Mouse (Mus musculus) naive thymus-derived CD4-positive, alpha-beta T cell, adult 2 months (primary cell): ENCODE data around the gene Gpnmb.

ENCODE experiments used
- DNase-seq: peaks from one replicate; pipeline ENCODE4 v3.0.0-alpha.2; 2011; ENCODE audit warnings: low read depth

The Gpnmb gene

DNA sequence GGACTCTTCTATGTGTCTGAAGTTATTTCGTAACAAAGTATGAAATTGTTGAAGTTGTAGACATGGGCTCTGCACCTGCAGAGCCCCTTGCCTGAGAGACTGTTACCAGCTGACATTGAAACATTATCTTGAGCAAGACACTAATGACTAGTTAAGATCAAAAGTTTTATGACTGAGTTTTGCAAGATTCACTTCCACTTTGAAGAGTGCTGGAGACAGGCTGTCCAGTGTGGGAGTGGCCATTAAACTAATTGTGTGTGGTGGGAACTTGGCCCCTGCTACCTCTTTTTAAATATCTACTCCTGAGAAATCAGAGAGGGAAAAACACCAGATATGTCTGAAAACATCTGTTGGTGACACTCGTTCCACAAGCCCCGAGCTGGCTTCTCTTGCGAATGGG, 5.1 kb upstream of the Gpnmb start:
- DNase-seq, result no peak

GRCm38 (mm10) chr6:49032783-49033182, 3.6 kb upstream of the Gpnmb start:
- DNase-seq, result no peak

- no peak for DNase-seq
Observed at GRCm38 (mm10) chr6:49037268-49037662, 919 bp downstream of the Gpnmb start.

- DNase-seq, result peak; percentile 86
Observed at GRCm38 (mm10) chr6:49039470-49040180, 3.3 kb downstream of the Gpnmb start.

DNA sequence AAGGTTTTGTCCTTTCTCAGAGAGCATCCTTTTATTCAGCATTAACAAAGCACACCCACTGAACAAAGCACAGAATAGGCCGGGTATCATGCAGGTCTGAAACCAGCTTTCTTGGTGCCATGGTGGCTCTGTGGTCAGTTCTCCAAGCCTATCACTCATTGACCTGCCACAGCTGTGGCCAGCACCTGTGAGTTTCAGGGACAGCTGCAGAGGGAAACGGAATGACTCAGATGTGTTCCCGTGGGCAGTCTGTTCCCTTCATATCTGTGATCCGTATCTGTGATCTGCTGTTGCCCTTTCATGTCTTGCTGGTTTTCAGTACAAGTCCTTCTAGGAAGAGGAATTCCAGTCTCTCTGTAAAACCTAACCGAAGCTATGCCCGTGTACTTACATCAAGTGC, 10.2 kb downstream of the Gpnmb start:
- no peak for DNase-seq

- DNase-seq, result no peak
Observed at GRCm38 (mm10) chr6:49046976-49047375, 10.6 kb downstream of the Gpnmb start.

DNA sequence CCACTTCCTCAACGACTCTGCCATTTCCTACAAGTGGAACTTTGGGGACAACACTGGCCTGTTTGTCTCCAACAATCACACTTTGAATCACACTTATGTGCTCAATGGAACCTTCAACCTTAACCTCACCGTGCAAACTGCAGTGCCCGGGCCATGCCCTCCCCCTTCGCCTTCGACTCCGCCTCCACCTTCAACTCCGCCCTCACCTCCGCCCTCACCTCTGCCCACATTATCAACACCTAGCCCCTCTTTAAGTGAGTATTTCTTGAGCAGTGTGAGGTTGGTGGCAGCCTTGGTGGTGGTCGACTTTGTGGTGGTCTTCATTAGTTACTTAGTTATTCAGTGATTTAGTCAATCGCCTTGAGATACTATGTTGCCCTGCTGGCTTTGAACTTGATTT, 11.5 kb downstream of the Gpnmb start:
- DNase-seq, result no peak

- DNase-seq, result no peak
Observed at GRCm38 (mm10) chr6:49048395-49048794, 12.0 kb downstream of the Gpnmb start.

- no peak for DNase-seq
Observed at GRCm38 (mm10) chr6:49050677-49051410, 14.5 kb downstream of the Gpnmb start.

- DNase-seq, result peak; percentile 74
Observed at GRCm38 (mm10) chr6:49052191-49052590, 15.8 kb downstream of the Gpnmb start.

DNA sequence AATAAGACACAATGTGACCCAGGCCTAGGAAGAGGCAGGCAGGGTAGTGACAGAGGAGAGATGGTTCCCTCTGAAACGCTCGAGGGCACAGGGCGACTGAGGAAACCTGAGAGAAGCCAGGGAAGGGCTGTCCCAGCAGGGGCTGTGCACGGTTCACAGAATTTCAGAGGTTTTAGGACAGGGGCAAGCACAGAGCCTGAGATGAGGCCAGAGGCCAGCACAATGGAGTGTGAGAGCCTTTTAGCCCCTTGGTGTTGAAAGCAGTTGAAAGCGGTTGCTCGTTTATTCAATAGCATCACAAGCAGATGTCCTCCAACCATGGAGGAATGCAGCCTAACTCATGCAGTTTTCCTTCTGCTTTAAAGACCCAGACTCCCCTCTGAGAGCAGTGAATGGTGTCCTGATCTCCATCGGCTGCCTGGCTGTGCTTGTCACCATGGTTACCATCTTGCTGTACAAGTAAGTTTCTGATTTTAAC, 18.9 kb downstream of the Gpnmb start:
- DNase-seq, result no peak

DNA sequence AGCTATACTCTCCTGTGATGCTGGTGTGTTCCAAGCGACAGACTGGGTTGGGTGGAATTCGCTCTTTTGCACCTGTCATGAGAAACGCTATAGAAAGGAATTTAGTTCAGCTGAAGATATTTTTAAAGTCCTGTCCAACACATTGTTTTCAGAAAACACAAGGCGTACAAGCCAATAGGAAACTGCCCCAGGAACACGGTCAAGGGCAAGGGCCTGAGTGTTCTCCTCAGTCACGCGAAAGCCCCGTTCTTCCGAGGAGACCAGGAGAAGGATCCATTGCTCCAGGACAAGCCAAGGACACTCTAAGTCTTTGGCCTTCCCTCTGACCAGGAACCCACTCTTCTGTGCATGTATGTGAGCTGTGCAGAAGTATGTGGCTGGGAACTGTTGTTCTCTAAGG, 19.7 kb downstream of the Gpnmb start:
- no peak for DNase-seq

DNA sequence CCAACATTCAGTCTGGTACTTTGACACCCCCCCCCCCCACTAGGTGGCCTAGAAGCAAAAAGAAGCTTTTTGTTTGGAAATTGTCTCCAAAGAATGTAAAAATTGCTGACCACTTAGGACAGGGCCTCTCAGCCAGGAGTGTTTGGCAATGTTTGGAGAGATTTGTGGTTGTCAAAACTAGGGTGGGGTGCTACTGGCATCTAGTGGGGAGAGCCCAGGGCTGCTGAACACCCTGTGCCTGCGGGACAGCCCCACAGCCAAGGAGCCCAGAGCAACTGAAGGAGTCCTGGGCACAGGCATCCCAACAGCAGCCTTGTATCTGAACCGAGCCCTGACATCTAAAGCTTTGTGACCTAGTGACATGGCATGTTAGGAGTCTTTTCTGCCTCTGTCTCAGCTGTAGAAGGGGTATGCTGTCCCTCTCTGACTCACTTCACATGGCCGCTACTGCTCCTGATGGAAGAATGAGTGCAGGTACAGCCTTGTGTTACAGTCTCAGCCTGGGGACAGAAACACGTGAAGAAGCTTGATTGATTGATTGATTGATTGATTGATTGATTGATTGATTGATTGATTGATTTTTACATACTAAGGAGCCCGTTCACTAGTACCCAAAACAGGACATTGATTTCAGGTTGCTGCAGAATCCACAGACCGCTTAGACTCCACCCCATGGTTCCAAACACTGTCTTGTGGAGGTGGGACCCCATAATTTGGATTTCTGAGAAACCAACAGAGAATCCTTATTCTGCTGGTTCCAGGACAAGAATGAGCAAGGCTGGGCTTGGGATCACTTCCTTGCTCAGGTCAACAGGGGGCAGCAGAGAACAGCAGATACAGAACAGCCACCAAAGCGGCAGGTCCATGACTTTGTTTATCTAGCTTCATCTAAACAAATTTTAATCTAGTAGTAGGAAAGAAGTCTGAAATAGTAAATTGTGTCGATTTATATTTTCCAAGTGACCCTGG, 21.0 kb downstream of the Gpnmb start:
- peak; percentile 86 for DNase-seq

- DNase-seq, result no peak
Observed at GRCm38 (mm10) chr6:49068361-49068760, 32.0 kb downstream of the Gpnmb start.

DNA sequence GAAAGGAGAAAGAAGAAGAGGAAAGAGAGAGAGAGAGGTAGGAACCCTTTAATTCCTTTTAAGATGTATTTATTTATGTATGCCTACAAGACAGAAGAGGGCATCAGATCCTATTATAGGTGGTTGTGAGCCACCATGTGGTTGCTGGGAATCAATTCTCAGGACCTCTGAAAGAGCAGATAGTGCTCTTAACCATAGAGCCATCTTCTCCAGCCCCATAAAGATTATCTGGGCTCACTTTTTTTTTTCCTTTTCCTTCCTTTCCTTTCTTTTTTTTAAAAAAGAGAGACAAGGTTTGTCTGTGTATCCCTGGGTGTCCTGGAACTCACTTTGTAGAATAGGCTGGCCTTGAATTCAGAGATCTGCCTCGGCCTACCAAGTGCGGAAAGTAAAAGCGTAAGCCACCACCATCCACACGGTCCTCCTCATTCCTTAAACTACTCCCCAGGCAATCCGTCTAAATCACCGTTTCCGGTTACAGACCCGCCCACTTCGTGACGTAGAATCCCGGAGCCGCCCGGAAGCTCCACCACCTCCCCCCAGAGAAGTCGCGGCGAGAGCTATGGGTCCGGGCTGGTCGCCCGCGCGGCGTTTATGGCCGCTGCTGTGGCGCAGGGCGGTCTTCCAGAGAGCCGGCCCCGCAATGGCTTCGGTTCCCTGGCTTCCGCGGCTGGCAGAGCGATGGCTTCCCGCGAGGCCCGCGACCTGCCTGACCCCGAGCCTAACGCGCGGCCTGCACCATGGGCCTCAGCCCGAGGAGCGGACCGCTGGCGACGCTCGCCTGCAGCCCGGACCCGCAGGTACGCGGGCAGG, 37.2 kb downstream of the Gpnmb start, which contains the start of gene Malsu1:
Malsu1 (plus strand) TSS at position 492 of the 813 bp plus-strand sequence.
- DNase-seq, result peak; percentile 93

DNA sequence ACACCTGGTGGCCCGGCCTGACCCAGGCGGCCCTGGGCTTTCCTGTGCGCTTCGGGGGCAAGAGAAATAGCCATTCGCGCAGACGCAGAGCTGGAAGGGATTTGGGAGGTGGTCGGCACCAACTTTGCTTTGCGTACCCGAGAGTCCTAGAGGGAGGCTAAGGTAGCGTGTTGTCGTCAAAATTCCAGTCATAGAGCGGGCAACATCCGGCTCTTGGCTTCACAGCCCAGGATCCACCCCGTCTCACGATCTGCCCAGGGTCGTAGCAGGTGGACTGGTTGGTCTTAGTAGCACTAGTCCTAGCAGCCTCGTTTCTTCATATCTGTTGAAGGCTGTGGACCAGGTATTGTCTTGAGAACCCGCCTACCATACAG, 37.8 kb downstream of the Gpnmb start:
- peak; percentile 69 for DNase-seq

DNA sequence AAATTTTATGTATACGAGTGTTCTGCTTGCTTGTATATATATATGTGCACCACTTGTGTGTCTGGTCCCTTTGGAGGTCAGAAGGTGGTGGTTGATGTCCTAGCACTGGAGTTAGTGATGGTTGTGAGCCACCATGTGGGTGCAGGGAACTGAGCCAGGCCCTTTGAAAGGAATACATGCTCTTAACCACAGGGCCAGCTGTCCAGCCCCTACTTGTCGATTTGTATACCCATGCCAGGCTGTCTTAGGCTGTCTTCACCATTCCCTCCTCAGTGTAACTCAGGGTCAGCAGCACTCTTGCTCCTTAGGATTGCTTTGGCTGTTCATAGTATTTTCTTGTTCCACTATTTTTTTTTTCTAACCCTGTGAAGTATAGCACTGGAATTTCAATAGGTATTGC, 41.5 kb downstream of the Gpnmb start:
- DNase-seq, result no peak

DNA sequence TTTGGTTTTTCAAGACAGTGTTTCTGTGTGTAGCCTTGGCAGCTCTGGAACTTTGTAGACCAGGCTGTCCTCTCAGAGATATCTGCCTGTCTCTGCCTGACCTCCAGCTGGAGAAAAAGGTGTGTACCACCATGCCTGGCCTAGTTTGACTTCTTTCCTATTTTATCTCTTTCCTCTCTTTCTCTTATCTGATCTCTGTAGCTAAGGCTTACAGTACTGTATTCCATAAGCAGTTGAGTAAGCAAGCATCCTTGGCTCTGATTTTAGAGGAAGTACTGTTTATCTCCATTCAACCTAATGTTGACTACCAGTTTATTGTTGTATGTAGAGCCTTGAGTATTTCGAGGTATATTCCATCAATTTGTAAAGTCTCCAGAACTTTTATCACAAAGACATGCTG, 43.0 kb downstream of the Gpnmb start:
- DNase-seq, result no peak

GRCm38 (mm10) chr6:49083008-49083407, 46.7 kb downstream of the Gpnmb start:
- DNase-seq, result no peak

DNA sequence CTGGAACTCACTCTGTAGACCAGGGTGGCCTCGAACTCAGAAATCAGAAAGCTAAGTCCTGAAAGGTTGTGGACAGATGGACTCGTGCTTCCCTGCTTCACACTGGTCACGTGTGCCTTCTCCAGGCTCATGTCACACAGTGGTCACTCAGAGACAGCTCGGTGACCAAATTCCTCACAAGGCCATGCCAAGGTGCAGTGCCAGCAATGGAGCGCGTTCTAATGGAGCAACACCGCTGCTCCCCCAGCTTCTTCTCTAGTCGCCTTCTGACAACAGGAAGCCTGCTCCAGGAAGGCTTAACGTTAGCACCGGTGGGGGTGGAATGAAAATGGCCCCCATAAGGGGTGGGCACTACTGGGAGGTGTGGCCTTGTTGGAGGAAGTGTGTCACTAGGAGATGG, 58.6 kb downstream of the Gpnmb start:
- DNase-seq, result no peak

- no peak for DNase-seq
Observed at GRCm38 (mm10) chr6:49096421-49096820, 60.1 kb downstream of the Gpnmb start.
